Mouse (Mus musculus) heart, embryonic 15.5 days (tissue): ENCODE measurements around the gene Tyr. TPM values are rescaled to one million over a fixed set of nuclear protein-coding genes. Genes with fewer than 3 reads are reported as not detected.
"Not testable (repeated sequence)": the region's sequence is repeated elsewhere in the genome, so short reads cannot be mapped to it uniquely, and the experiment has no call there.

Experiments used
- ATAC-seq: fragments of 200-750 bp; cut with Nextera tagmentation; replicated peaks from 2 replicates; pipeline ENCODE4 v1.8.0; 2017; ENCODE audit warnings: low read depth, moderate TSS enrichment; ENCODE audit not compliant: insufficient number of reproducible peaks, insufficient read depth, low FRiP score
- H3K27ac ChIP-seq: fragments of 300-500 bp; sonication (generic); 2 replicates; pipeline ENCODE4 v1.5.1; 2015; ENCODE audit warnings: mild to moderate bottlenecking, inconsistent platforms
- H3K27me3 ChIP-seq: fragments of 300-500 bp; sonication (generic); 2 replicates; pipeline ENCODE4 v1.6.1; 2015; ENCODE audit warnings: inconsistent platforms
- H3K36me3 ChIP-seq: fragments of 300-500 bp; sonication (generic); 2 replicates; pipeline ENCODE4 v1.6.1; 2015; ENCODE audit warnings: mild to moderate bottlenecking, inconsistent platforms
- H3K4me1 ChIP-seq: fragments of 300-500 bp; sonication (generic); replicated peaks from 2 replicates; pipeline ENCODE4 v1.6.1; 2015; ENCODE audit warnings: inconsistent platforms
- H3K4me2 ChIP-seq: fragments of 300-500 bp; sonication (generic); 2 replicates; pipeline ENCODE4 v1.6.1; 2015; ENCODE audit warnings: inconsistent platforms, mild to moderate bottlenecking, moderate library complexity
- H3K4me3 ChIP-seq: fragments of 300-500 bp; sonication (generic); 2 replicates; pipeline ENCODE4 v1.5.1; 2015; ENCODE audit warnings: mild to moderate bottlenecking, inconsistent platforms
- H3K9ac ChIP-seq: fragments of 300-500 bp; sonication (generic); 2 replicates; pipeline ENCODE4 v1.6.1; 2015; ENCODE audit warnings: mild to moderate bottlenecking, inconsistent platforms
- H3K9me3 ChIP-seq: fragments of 300-500 bp; sonication (generic); replicated peaks from 2 replicates; pipeline ENCODE4 v1.6.1; 2016; ENCODE audit warnings: inconsistent platforms
- WGBS: fragments of 180-500 bp; shearing (Covaris S2); methylation state at CpG from one replicate; pipeline ENCODE4 v1.1.7; 2015; ENCODE audit warnings: mixed read lengths; 5-methylcytosine and 5-hydroxymethylcytosine counted together
- polyA plus RNA-seq: library from polyadenylated mRNA; unstranded; fragments of >200 nt; fragmentation: Nextera tagmentation; extraction: Ambion mirVana; gene quantifications from 2 replicates; pipeline ENCODE4 v1.2.1, GENCODE M21; 2015

Tyr gene
- 0.13 and 0.29 TPM in 2 replicates for polyA plus RNA-seq

- Histone ChIP-seq H3K9ac (no peak within 1 kb of the TSS), H3K4me2 (no peak within 1 kb of the TSS), H3K9me3 (no peaks in the 10 kb centered on the region), H3K36me3 (no peaks in the 10 kb centered on the region), H3K27ac (no peak within 1 kb of the TSS), H3K4me1 (no peaks in the 10 kb centered on the region), H3K4me3 (no peak within 1 kb of the TSS), H3K27me3 (no peaks in the 10 kb centered on the region)
- no peak for ATAC-seq
Observed at GRCm38 (mm10) chr7:87493412-87493811, at the start of gene Tyr. TSS of gene Tyr (minus strand) at chr7:87493512.

DNA sequence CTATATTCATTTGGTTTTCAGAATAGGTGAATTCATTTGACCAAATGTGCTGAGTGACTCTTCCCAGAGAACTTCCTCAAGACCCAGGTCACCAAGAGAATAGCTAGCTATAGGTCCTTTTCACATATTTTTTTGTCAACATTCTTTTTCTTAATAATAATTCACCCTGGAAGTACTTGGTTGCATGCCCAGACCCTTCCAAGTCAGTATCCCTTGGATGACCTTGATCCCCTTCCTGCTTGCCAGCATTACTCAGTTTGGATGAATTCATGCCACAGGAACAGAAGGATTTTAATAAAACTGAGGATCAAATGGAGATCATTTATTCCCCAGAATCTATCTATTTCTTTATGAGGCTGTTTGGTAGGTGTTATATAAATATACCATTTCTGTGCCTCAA lies 45.7 kb upstream of the Tyr start:
- H3K4me2 ChIP-seq = no peak overlapping the region
- no peak overlapping the region for H3K9ac ChIP-seq
- no peak overlapping the region for H3K27ac ChIP-seq
- H3K4me1 ChIP-seq = no peaks in the 10 kb centered on the region
- ATAC-seq = no peak
- H3K36me3 ChIP-seq = no peaks in the 10 kb centered on the region
- no peak overlapping the region for H3K4me3 ChIP-seq
- H3K9me3 ChIP-seq = no peaks in the 10 kb centered on the region
- no peaks in the 10 kb centered on the region for H3K27me3 ChIP-seq

GRCm38 (mm10) chr7:87494124-87494682 lies 891 bp upstream of the Tyr start:
- 11% methylated on average over 4 of the region's 4 CpGs for WGBS
- ATAC-seq = no peak
- no peak overlapping the region for H3K27ac ChIP-seq

DNA sequence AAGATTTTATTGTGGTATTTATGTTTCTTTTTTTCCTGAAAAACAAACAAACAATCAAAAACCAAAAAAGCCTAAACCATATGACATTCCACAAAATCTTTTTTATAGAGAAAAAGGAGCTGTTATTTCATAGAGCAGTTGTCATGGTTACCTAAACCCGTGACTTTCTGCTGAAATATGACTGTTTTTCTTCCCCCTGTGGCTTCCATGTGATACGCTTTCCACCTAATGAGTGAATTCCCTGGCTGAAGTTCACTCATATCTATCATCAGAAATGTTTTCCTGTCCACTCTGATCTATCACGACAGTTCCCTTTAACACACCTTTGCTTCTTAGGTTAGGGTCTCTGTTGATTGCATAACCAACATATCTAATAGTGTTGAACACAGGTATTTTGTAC lies 5.3 kb downstream of the Tyr start:
- Histone ChIP-seq H3K36me3 (no peaks in the 10 kb centered on the region), H3K4me1 (no peaks in the 10 kb centered on the region), H3K4me3 (no peak overlapping the region), H3K9ac (no peak overlapping the region), H3K9me3 (no peaks in the 10 kb centered on the region), H3K27me3 (no peaks in the 10 kb centered on the region), H3K27ac (no peak overlapping the region), H3K4me2 (no peak overlapping the region)
- 67% methylated on average over 3 of the region's 3 CpGs for WGBS
- ATAC-seq = no peak

More at GRCm38 (mm10) chr7:87494124-87494682, 891 bp upstream of the Tyr start:
- Histone ChIP-seq H3K9me3 (no peaks in the 10 kb centered on the region), H3K9ac (no peak overlapping the region), H3K4me2 (no peak overlapping the region), H3K4me1 (no peaks in the 10 kb centered on the region), H3K27me3 (no peaks in the 10 kb centered on the region), H3K36me3 (no peaks in the 10 kb centered on the region), H3K4me3 (no peak overlapping the region)

DNA sequence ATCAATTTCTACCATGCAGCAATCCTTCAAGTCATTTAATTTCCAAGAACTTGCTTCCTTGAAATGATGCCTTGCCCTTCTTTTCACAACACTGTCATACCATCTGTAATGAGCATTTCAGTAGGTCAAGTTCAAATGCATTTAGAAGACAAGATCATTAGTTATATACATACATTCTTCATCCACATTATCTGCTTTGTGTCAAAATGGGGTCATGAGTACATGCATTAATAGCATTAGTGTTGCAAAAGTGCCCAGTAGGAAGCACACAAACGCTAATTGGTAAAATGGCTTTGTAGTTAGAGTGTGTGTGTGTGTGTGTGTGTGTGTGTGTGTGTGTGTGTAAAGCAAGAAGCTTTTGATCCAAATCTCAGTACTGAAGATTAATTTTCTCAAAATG lies 80.0 kb downstream of the Tyr start:
- no peaks in the 10 kb centered on the region for H3K36me3 ChIP-seq
- no peaks in the 10 kb centered on the region for H3K4me1 ChIP-seq
- H3K4me3 ChIP-seq = no peak overlapping the region
- no peaks in the 10 kb centered on the region for H3K27me3 ChIP-seq
- H3K9ac ChIP-seq = no peak overlapping the region
- 50% methylated on average over 1 of the region's 1 CpGs for WGBS
- no peak for ATAC-seq
- H3K4me2 ChIP-seq = no peak overlapping the region
- no peak overlapping the region for H3K27ac ChIP-seq
- H3K9me3 ChIP-seq = no peaks in the 10 kb centered on the region

DNA sequence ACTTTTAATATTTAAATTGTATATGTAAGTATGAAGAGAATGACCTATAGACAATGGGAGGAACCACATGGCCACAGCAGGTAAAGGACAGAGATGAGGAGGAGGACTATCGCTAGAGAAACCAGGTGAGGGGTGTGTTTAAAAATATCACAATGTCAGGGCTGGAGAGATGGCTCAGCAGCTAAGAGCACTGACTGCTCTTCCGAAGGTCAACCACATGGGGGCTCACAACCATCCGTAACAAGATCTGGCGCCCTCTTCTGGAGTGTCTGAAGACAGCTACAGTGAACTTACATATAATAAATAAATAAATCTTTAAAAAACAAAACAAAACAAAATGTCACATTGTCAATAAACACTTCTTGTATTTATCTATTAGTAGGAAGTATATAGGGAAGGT lies 81.9 kb downstream of the Tyr start:
- not testable (repeated sequence) for H3K9ac ChIP-seq, H3K27ac ChIP-seq, H3K9me3 ChIP-seq, H3K4me2 ChIP-seq, ATAC-seq, H3K4me3 ChIP-seq, H3K4me1 ChIP-seq, H3K36me3 ChIP-seq, H3K27me3 ChIP-seq
- WGBS = 9% methylated on average over 4 of the region's 4 CpGs

DNA sequence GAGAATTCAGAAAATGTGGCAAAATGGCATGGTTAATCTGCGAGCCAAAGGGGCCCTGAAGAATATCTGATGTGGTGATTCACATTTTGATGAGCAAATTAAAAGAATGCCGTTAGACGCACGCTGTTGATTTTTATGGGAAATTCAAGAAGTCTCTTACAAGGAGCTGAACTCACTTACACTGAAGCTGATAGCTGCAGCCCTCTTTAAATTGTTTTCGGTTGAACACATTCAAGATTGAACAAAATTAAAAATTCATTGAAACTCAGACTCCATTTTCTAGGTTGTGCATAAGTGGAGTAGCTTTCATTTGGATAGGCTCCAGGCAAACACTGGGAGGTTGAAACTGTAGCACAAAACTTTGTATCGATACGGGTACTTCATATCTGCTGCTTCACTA lies 96.3 kb downstream of the Tyr start:
- Histone ChIP-seq H3K4me1 (no peaks in the 10 kb centered on the region), H3K9me3 (no peaks in the 10 kb centered on the region), H3K27me3 (no peaks in the 10 kb centered on the region), H3K27ac (no peak overlapping the region), H3K4me3 (no peak overlapping the region), H3K9ac (no peak overlapping the region), H3K4me2 (no peak overlapping the region), H3K36me3 (no peaks in the 10 kb centered on the region)
- no peak for ATAC-seq
- WGBS = 84% methylated on average over 7 of the region's 7 CpGs

- WGBS = 53% methylated on average over 2 of the region's 2 CpGs
- Histone ChIP-seq H3K4me2 (no peak overlapping the region), H3K27me3 (no peaks in the 10 kb centered on the region), H3K27ac (no peak overlapping the region), H3K4me3 (no peak overlapping the region), H3K36me3 (no peaks in the 10 kb centered on the region), H3K9ac (no peak overlapping the region), H3K9me3 (no peaks in the 10 kb centered on the region), H3K4me1 (no peaks in the 10 kb centered on the region)
- no peak for ATAC-seq
Observed at GRCm38 (mm10) chr7:87374935-87375334, 118.4 kb downstream of the Tyr start.

Other genes with a start within 250 kb of the Tyr start
- gene Nox4, start 247.4 kb downstream of the Tyr start, polyA plus RNA-seq = 2.8 and 3.4 TPM in 2 replicates
- gene Grm5, start 90.7 kb upstream of the Tyr start, polyA plus RNA-seq = 0.03 TPM in 1 of 2 replicates, not detected in the other